In genomic region chr2:159534951-159535350, GRCm38 (mm10) we compare ENCODE assay signal across 9 mouse cellular contexts.
A peak's percentile ranks its signal among the peaks of the same experiment; 100 is the strongest.
DNase-seq lines count a peak whose midpoint lies in the region; ATAC-seq and TF ChIP-seq lines count a peak whose summit lies in the region.
"Had no signal": no experiment of that assay in that cellular context is flagged by ENCODE, and none has a peak within 500 bp of the region (broad histone marks: within the 10 kb centered on the region; RNA-seq: fewer than 3 reads in every experiment).

No protein-coding gene starts in this region.

- no peaks in the 10 kb centered on the region for H3K27me3 ChIP-seq in heart, embryonic 11.5 days (ENCODE audit: control insufficient read depth, insufficient read depth, low read length)
- H3K27me3 ChIP-seq in thymus, adult 2 months (ENCODE audit: control insufficient read depth, insufficient read depth, low read length), result no peaks in the 10 kb centered on the region
- H3K27me3 ChIP-seq: megakaryocyte, embryonic 14.5 days had no signal

- H3K9ac ChIP-seq in heart, embryonic 11.5 days (ENCODE audit: low read depth, low read length), result no peak overlapping the region

- TF ChIP-seq POLR2A in thymus, adult 2 months (IDR thresholded peaks at IDR 0.05; ENCODE audit: control insufficient read depth, extremely low read depth, insufficient read depth, low read length, poor library complexity), result no peak

- no peaks in the 10 kb centered on the region for H3K4me1 ChIP-seq in heart, embryonic 11.5 days (ENCODE audit: control insufficient read depth, insufficient read depth, low read length)
- H3K4me1 ChIP-seq in thymus, adult 2 months (replicated peaks; ENCODE audit: control insufficient read depth, insufficient read depth, low read length), result no peaks in the 10 kb centered on the region
- H3K4me1 ChIP-seq: megakaryocyte, embryonic 14.5 days had no signal

- no peaks in the 10 kb centered on the region for H3K9me3 ChIP-seq in heart, embryonic 11.5 days (replicated peaks; ENCODE audit: control insufficient read depth, low read length)

- no peak overlapping the region for H3K4me3 ChIP-seq in heart, embryonic 11.5 days (ENCODE audit: low read depth, low read length)
- no peak overlapping the region for H3K4me3 ChIP-seq in layer of hippocampus, adult 2 months
- H3K4me3 ChIP-seq in thymus, adult 2 months (ENCODE audit: control insufficient read depth, insufficient read depth, low read length), result no peak overlapping the region
- H3K4me3 ChIP-seq: megakaryocyte, embryonic 14.5 days had no signal

- no peak overlapping the region for H3K27ac ChIP-seq in heart, embryonic 11.5 days (ENCODE audit: low read depth, low read length)
- H3K27ac ChIP-seq in layer of hippocampus, adult 2 months, result no peak overlapping the region
- no peak overlapping the region for H3K27ac ChIP-seq in thymus, adult 2 months (ENCODE audit: control insufficient read depth, insufficient read depth, low read length)

- TF ChIP-seq CTCF in layer of hippocampus, adult 2 months (conservative IDR thresholded peaks at IDR 0.05), result no peak
- no peak for TF ChIP-seq CTCF in thymus, adult 2 months (IDR thresholded peaks at IDR 0.05; ENCODE audit: borderline replicate concordance, control insufficient read depth, extremely low read depth, insufficient read depth, low read length, poor library complexity)

- H3K4me2 ChIP-seq in heart, embryonic 11.5 days, result no peak overlapping the region

- WGBS in heart, embryonic 11.5 days (ENCODE audit: insufficient replicate concordance), result 55% methylated on average over 2 of the region's 2 CpGs
- 38% methylated on average over 2 of the region's 2 CpGs for WGBS in thymus, adult 2 months

- DNase-seq in heart, adult 18-20 months, result peak; percentile 82 to 83
- peak; percentile 8 for DNase-seq in NIH3T3 (ENCODE audit: low read depth)
- peak; percentile 72 for DNase-seq in gastrocnemius, postnatal 10 days
- DNase-seq in layer of hippocampus, adult 2 months (ENCODE audit: low spot score in 2 of 2), result peak; percentile 8 to 31
- no peak for DNase-seq in spleen, adult 12 weeks (ENCODE audit: low spot score)
- DNase-seq in natural killer cell, adult 2 months (ENCODE audit: low spot score in 2 of 2), result no peak
- no peak for DNase-seq in thymus, adult 2 months

- ATAC-seq in heart, embryonic 11.5 days (replicated peaks; ENCODE audit: insufficient number of reproducible peaks, low FRiP score, low TSS enrichment), result no peak

- no peaks in the 10 kb centered on the region for H3K36me3 ChIP-seq in heart, embryonic 11.5 days (ENCODE audit: control insufficient read depth, insufficient read depth, low read length)
- no peaks in the 10 kb centered on the region for H3K36me3 ChIP-seq in thymus, adult 2 months (ENCODE audit: control insufficient read depth, insufficient read depth, low read length)

Comparison
In these comparisons a context has a peak if more than half of its experiments do, and no peak if none do; other contexts are left out.
1. DNase-seq: peak in heart, adult 18-20 months (2 of 2), NIH3T3 (single experiment), gastrocnemius, postnatal 10 days (single experiment) and layer of hippocampus, adult 2 months (2 of 2); none in spleen, adult 12 weeks (single experiment), natural killer cell, adult 2 months (0 of 2) and thymus, adult 2 months (single experiment).